Mouse (Mus musculus): ENCODE results near the gene Il17rd.

- TF ChIP-seq EP300 (IDR thresholded peaks at IDR 0.05; ENCODE audit: insufficient read depth, low read depth, low read length) (no peak), CTCF (IDR thresholded peaks at IDR 0.05) (no peak)
Observed at GRCm38 (mm10) chr14:27101735-27102134, 63.0 kb downstream of the Il17rd start.

All from heart, adult 2 months (tissue).